Mouse (Mus musculus): ENCODE measurements around the gene Wdr95.

GRCm38 (mm10) chr5:149641277-149641892 is 112.9 kb downstream of the Wdr95 start:
- TF ChIP-seq CTCF (IDR thresholded peaks at IDR 0.05; ENCODE audit: low read depth, low read length) (no peak), POLR2A (IDR thresholded peaks at IDR 0.05; ENCODE audit: extremely low read depth, insufficient read depth, low read length) (no peak)

All from liver, adult 2 months (tissue).